Mouse (Mus musculus): Measurements from ENCODE around the gene Zfp366. TPM values are rescaled to one million over a fixed set of nuclear protein-coding genes. Genes with fewer than 3 reads are reported as not detected.

Zfp366 gene
- 1.8 and 3.0 TPM in 2 replicates for total RNA-seq (2014; rRNA removed)
- polyA plus RNA-seq (2015; fragmentation: Nextera tagmentation; extraction: Ambion mirVana): 0.41 and 0.47 TPM in 2 replicates

GRCm38 (mm10) chr13:99184155-99184886 is at the start of gene Zfp366:
Zfp366 (plus strand) TSS chr13:99184823.
- H3K9ac ChIP-seq: no peak within 1 kb of the TSS
- DNase-seq (no peak), ATAC-seq (no peak)
- no peak within 1 kb of the TSS for H3K4me3 ChIP-seq (ENCODE audit: low read depth, low read length)
- no peak within 1 kb of the TSS for H3K4me2 ChIP-seq (ENCODE audit: low read depth)
- H3K36me3 ChIP-seq (ENCODE audit: insufficient read depth): no peaks in the 10 kb centered on the region
- H3K27me3 ChIP-seq (ENCODE audit: insufficient read depth, low read length): no peaks in the 10 kb centered on the region
- no peak for TF ChIP-seq CTCF (IDR thresholded peaks at IDR 0.05; ENCODE audit: low read depth)
- WGBS: 63% methylated on average over 11 of the region's 11 CpGs
- no peaks in the 10 kb centered on the region for H3K9me3 ChIP-seq (ENCODE audit: low read length)
- H3K27ac ChIP-seq (ENCODE audit: low read depth, low read length): no peak within 1 kb of the TSS
- no peaks in the 10 kb centered on the region; the same call in 1 of the 2 replicates for H3K4me1 ChIP-seq (ENCODE audit: insufficient read depth)

- Histone ChIP-seq H3K4me1 (ENCODE audit: insufficient read depth) (0 out of 2 replicates have a peak, but pooled peaks cover 4% of the 10 kb centered on the region), H3K9ac (no peak overlapping the region), H3K4me2 (ENCODE audit: low read depth) (no peak overlapping the region), H3K27me3 (ENCODE audit: insufficient read depth, low read length) (no peaks in the 10 kb centered on the region), H3K36me3 (ENCODE audit: insufficient read depth) (no peaks in the 10 kb centered on the region), H3K9me3 (ENCODE audit: low read length) (no peaks in the 10 kb centered on the region), H3K27ac (ENCODE audit: low read depth, low read length) (peak overlapping the region; percentile 45), H3K4me3 (ENCODE audit: low read depth, low read length) (no peak overlapping the region)
- DNase-seq (peak; percentile 47), ATAC-seq (peak; percentile 29; the same call in 1 of the 2 replicates)
- WGBS: 48% methylated on average over 12 of the region's 12 CpGs
- TF ChIP-seq CTCF (IDR thresholded peaks at IDR 0.05; ENCODE audit: low read depth): no peak
These were observed 46.0 kb upstream of the Zfp366 start for GRCm38 (mm10) chr13:99138351-99139255.

- no peak for TF ChIP-seq CTCF (IDR thresholded peaks at IDR 0.05; ENCODE audit: low read depth)
- no peak overlapping the region for H3K4me3 ChIP-seq (ENCODE audit: low read depth, low read length)
- H3K4me2 ChIP-seq (ENCODE audit: low read depth): no peak overlapping the region
- no peak overlapping the region for H3K9ac ChIP-seq
- H3K4me1 ChIP-seq (ENCODE audit: insufficient read depth): 0 out of 2 replicates have a peak, but pooled peaks cover 4% of the 10 kb centered on the region
- H3K36me3 ChIP-seq (ENCODE audit: insufficient read depth): no peaks in the 10 kb centered on the region
- H3K27ac ChIP-seq (ENCODE audit: low read depth, low read length): no peak overlapping the region
- no peaks in the 10 kb centered on the region for H3K27me3 ChIP-seq (ENCODE audit: insufficient read depth, low read length)
- 64% methylated on average over 13 of the region's 13 CpGs for WGBS
- DNase-seq (peak; percentile 63), ATAC-seq (peak; percentile 76)
- H3K9me3 ChIP-seq (ENCODE audit: low read length): no peaks in the 10 kb centered on the region
These were observed 38.2 kb upstream of the Zfp366 start for GRCm38 (mm10) chr13:99146355-99146871.

GRCm38 (mm10) chr13:99147645-99148111 is 36.9 kb upstream of the Zfp366 start:
- WGBS: 66% methylated on average over 6 of the region's 6 CpGs
- TF ChIP-seq CTCF (IDR thresholded peaks at IDR 0.05; ENCODE audit: low read depth): no peak
- H3K4me2 ChIP-seq (ENCODE audit: low read depth): no peak overlapping the region

GRCm38 (mm10) chr13:99149551-99150305 is 34.9 kb upstream of the Zfp366 start:
- 30% methylated on average over 14 of the region's 14 CpGs for WGBS
- Histone ChIP-seq H3K9ac (no peak overlapping the region), H3K4me1 (ENCODE audit: insufficient read depth) (0 out of 2 replicates have a peak, but pooled peaks cover 4% of the 10 kb centered on the region), H3K36me3 (ENCODE audit: insufficient read depth) (no peaks in the 10 kb centered on the region), H3K27ac (ENCODE audit: low read depth, low read length) (peak overlapping the region; percentile 45; the same call in 1 of the 2 replicates), H3K27me3 (ENCODE audit: insufficient read depth, low read length) (no peaks in the 10 kb centered on the region), H3K4me2 (ENCODE audit: low read depth) (no peak overlapping the region), H3K4me3 (ENCODE audit: low read depth, low read length) (no peak overlapping the region), H3K9me3 (ENCODE audit: low read length) (no peaks in the 10 kb centered on the region)
- DNase-seq (no peak), ATAC-seq (no peak)
- no peak for TF ChIP-seq CTCF (IDR thresholded peaks at IDR 0.05; ENCODE audit: low read depth)

More at GRCm38 (mm10) chr13:99147645-99148111, 36.9 kb upstream of the Zfp366 start:
- Histone ChIP-seq H3K4me3 (ENCODE audit: low read depth, low read length) (no peak overlapping the region), H3K9ac (no peak overlapping the region), H3K4me1 (ENCODE audit: insufficient read depth) (0 out of 2 replicates have a peak, but pooled peaks cover 4% of the 10 kb centered on the region), H3K9me3 (ENCODE audit: low read length) (no peaks in the 10 kb centered on the region), H3K36me3 (ENCODE audit: insufficient read depth) (no peaks in the 10 kb centered on the region), H3K27me3 (ENCODE audit: insufficient read depth, low read length) (no peaks in the 10 kb centered on the region), H3K27ac (ENCODE audit: low read depth, low read length) (peak overlapping the region; percentile 52)
- DNase-seq: peak; percentile 45
- ATAC-seq: peak; percentile 53

GRCm38 (mm10) chr13:99150626-99151025 is 34.0 kb upstream of the Zfp366 start:
- Histone ChIP-seq H3K4me3 (ENCODE audit: low read depth, low read length) (no peak overlapping the region), H3K4me1 (ENCODE audit: insufficient read depth) (0 out of 2 replicates have a peak, but pooled peaks cover 4% of the 10 kb centered on the region), H3K9ac (no peak overlapping the region), H3K27me3 (ENCODE audit: insufficient read depth, low read length) (no peaks in the 10 kb centered on the region), H3K4me2 (ENCODE audit: low read depth) (no peak overlapping the region), H3K9me3 (ENCODE audit: low read length) (no peaks in the 10 kb centered on the region), H3K36me3 (ENCODE audit: insufficient read depth) (no peaks in the 10 kb centered on the region), H3K27ac (ENCODE audit: low read depth, low read length) (no peak overlapping the region)
- DNase-seq (no peak), ATAC-seq (no peak)
- WGBS: 65% methylated on average over 6 of the region's 6 CpGs
- no peak for TF ChIP-seq CTCF (IDR thresholded peaks at IDR 0.05; ENCODE audit: low read depth)

Measured in forebrain, postnatal 0 days (tissue).